Mouse (Mus musculus): Measurements from ENCODE around the gene Fstl1.

Fstl1 gene

GRCm38 (mm10) chr16:37787558-37788194, 11.0 kb downstream of the Fstl1 start:
- DNase-seq (ENCODE audit: low spot score), result no peak

- DNase-seq (ENCODE audit: low spot score), result peak; percentile 46
These were observed 11.8 kb downstream of the Fstl1 start for GRCm38 (mm10) chr16:37788367-37789014.

GRCm38 (mm10) chr16:37789015-37789381, 12.3 kb downstream of the Fstl1 start:
- no peak for DNase-seq (ENCODE audit: low spot score)

- no peak for DNase-seq (ENCODE audit: low spot score)
These were observed 12.8 kb downstream of the Fstl1 start for GRCm38 (mm10) chr16:37789394-37789920.

GRCm38 (mm10) chr16:37790008-37790780, 13.5 kb downstream of the Fstl1 start:
- DNase-seq (ENCODE audit: low spot score), result no peak

- DNase-seq (ENCODE audit: low spot score), result no peak
These were observed 14.1 kb downstream of the Fstl1 start for GRCm38 (mm10) chr16:37790781-37791175.

- no peak for DNase-seq (ENCODE audit: low spot score)
These were observed 19.0 kb downstream of the Fstl1 start for GRCm38 (mm10) chr16:37795651-37796150.

- no peak for DNase-seq (ENCODE audit: low spot score)
These were observed 19.6 kb downstream of the Fstl1 start for GRCm38 (mm10) chr16:37796270-37796669.

GRCm38 (mm10) chr16:37801097-37801496, 24.4 kb downstream of the Fstl1 start:
- no peak for DNase-seq (ENCODE audit: low spot score)

- DNase-seq (ENCODE audit: low spot score), result no peak
These were observed 26.1 kb downstream of the Fstl1 start for GRCm38 (mm10) chr16:37802686-37803295.

GRCm38 (mm10) chr16:37803387-37803950, 26.8 kb downstream of the Fstl1 start:
- DNase-seq (ENCODE audit: low spot score), result no peak

GRCm38 (mm10) chr16:37805746-37806495, 29.2 kb downstream of the Fstl1 start:
- no peak for DNase-seq (ENCODE audit: low spot score)

GRCm38 (mm10) chr16:37807269-37807668, 30.6 kb downstream of the Fstl1 start:
- DNase-seq (ENCODE audit: low spot score), result no peak

GRCm38 (mm10) chr16:37808866-37809622, 32.4 kb downstream of the Fstl1 start:
- no peak for DNase-seq (ENCODE audit: low spot score)

GRCm38 (mm10) chr16:37809623-37809992, 32.9 kb downstream of the Fstl1 start:
- no peak for DNase-seq (ENCODE audit: low spot score)

GRCm38 (mm10) chr16:37811874-37812273, 35.2 kb downstream of the Fstl1 start:
- DNase-seq (ENCODE audit: low spot score), result no peak

- DNase-seq (ENCODE audit: low spot score), result no peak
These were observed 35.8 kb downstream of the Fstl1 start for GRCm38 (mm10) chr16:37812474-37812886.

GRCm38 (mm10) chr16:37813691-37814382, 37.2 kb downstream of the Fstl1 start:
- no peak for DNase-seq (ENCODE audit: low spot score)

GRCm38 (mm10) chr16:37814383-37814971, 37.8 kb downstream of the Fstl1 start:
- DNase-seq (ENCODE audit: low spot score), result peak; percentile 83
